Mouse (Mus musculus) ES-E14 (cell line): ENCODE results near the gene Arhgap9.
A peak's percentile ranks its signal among the peaks of the same experiment; 100 is the strongest.

ENCODE experiments used
- MAFK ChIP-seq: IDR thresholded peaks from 2 replicates; pipeline ENCODE4 v1.6.1; 2014; ENCODE audit warnings: mild to moderate bottlenecking, low read depth, low read length, inconsistent platforms; ENCODE audit not compliant: insufficient read depth
- ZC3H11A ChIP-seq: IDR thresholded peaks from 2 replicates; pipeline ENCODE4 v1.6.1; 2012; ENCODE audit warnings: low read depth, mild to moderate bottlenecking, inconsistent platforms, low read length, borderline replicate concordance
- ZNF384 ChIP-seq: IDR thresholded peaks from 2 replicates; pipeline ENCODE4 v1.6.1; 2012; ENCODE audit warnings: low read depth, low read length, inconsistent platforms

DNA sequence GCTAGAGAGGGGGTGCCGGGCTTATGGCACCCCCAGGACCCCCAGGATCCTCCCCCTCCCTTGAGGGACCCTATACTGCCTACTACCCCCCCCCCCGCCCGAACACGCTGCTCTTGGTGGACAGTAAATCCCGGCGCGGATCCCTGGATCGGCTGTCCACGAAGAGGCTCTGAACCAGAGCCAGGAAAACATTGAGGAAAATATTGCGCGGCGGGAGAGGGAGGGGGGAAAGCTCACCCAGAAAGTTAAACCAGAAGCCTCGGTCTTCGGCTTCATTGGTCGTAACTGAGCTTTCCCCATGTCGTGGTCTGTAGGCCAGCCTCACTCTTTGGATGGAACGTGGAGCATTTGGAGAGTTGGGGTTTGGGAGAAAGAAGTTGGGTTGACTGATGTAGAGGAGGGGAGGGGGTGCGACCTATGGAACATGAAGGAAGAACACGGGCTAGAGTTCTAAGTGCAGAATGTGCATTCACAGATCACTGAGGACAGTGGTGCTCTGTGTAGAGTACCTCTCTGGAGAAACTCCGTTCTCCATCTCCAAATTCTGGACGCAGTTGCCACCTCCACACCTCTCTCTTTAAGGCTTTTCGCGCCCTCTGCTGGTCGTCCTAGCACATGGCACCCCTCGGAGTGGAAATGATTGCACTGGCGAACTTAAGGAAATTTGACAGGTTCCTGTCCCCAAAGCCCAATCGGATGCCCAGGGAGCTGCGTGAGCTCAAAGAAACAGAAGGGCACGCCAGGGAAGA lies 20.3 kb downstream of the Arhgap9 start, which contains the start of gene Gli1:
- TF ChIP-seq ZC3H11A (0 out of 2 replicates have a peak, but pooled peaks have one; percentile 23), ZNF384 (no peak), MAFK (no peak)
